Mouse (Mus musculus) megakaryocyte, embryonic 14.5 days (primary cell): ENCODE data around the gene Fxr1. TPM values are rescaled to one million over a fixed set of nuclear protein-coding genes. Genes with fewer than 3 reads are reported as not detected.

ENCODE experiments used
- H3K27me3 ChIP-seq: replicated peaks from 2 replicates; pipeline ENCODE3; 2012; ENCODE audit warnings: inconsistent platforms
- H3K36me3 ChIP-seq: replicated peaks from 2 replicates; pipeline ENCODE3; 2012; ENCODE audit warnings: low read length, inconsistent platforms, mixed read lengths
- H3K4me1 ChIP-seq: 2 replicates; pipeline ENCODE4 v1.6.1; 2012; ENCODE audit warnings: inconsistent platforms
- H3K4me3 ChIP-seq: replicated peaks from 2 replicates; pipeline ENCODE3; 2012; ENCODE audit warnings: moderate library complexity, mild to moderate bottlenecking, inconsistent platforms
- H3K9me3 ChIP-seq: 2 replicates; pipeline ENCODE4 v1.6.1; 2012; ENCODE audit warnings: inconsistent platforms
- FLI1 ChIP-seq: IDR thresholded peaks from 2 replicates; pipeline ENCODE4 v1.6.1; 2012; ENCODE audit warnings: low read length, inconsistent platforms, mixed read lengths
- GATA1 ChIP-seq: IDR thresholded peaks from 3 replicates; pipeline ENCODE4 v1.6.1; 2012; ENCODE audit warnings: mixed read lengths, low read length, inconsistent platforms, borderline replicate concordance
- polyA plus RNA-seq: library from polyadenylated mRNA; stranded (reverse); fragments of >175 nt; gene quantifications from 2 replicates; pipeline ENCODE4 v1.2.3, GENCODE M21; 2012; ENCODE audit warnings: low replicate concordance; ENCODE audit not compliant: insufficient read depth

Gene Fxr1
- polyA plus RNA-seq, 1 experiment, result 16.0 TPM

DNA sequence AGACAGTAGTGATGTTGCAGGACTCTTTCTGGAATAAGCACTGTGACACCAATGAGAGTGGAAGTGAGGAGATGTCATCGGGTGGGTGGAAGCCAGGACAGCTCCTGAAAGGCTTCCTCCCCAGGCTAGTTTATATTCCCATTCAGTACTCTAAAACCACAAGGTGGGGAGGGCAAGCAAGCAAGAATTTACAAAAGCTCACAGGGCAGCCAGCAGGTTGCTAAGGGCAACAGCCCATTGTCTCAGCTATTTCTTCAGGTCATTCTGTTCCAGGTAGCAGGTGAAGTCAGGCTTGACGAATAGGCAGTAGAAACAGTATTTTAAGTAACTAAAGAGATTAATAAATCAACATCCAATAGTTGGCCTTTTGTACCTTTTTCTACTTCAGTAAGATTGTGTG, 13.4 kb upstream of the Fxr1 start:
- Histone ChIP-seq H3K36me3 (no peaks in the 10 kb centered on the region), H3K27me3 (no peaks in the 10 kb centered on the region), H3K4me3 (no peak overlapping the region), H3K9me3 (no peaks in the 10 kb centered on the region), H3K4me1 (no peaks in the 10 kb centered on the region)
- no peak for TF ChIP-seq FLI1
- no peak for TF ChIP-seq GATA1

DNA sequence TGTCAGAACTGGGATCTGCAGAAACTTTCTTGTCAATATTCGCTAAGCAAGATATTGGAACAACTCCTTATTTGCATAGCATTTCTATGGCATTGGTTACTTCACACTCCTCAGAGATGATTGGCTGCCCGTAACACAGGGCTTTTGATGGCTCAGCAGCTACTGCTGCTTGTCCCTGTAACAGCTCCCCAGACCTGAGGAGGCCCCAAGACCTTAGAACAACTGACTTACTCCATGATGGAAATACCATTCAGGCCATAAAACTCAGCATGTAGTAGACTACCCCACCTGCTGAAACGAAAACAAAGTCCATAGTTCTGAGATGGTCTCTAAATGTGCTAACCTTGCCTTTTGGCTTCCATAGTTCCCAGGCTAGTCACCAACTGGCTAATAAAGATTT, 12.9 kb upstream of the Fxr1 start:
- no peak overlapping the region for H3K4me3 ChIP-seq
- H3K27me3 ChIP-seq, result no peaks in the 10 kb centered on the region
- H3K4me1 ChIP-seq, result no peaks in the 10 kb centered on the region
- peaks cover 3% of the 10 kb centered on the region for H3K9me3 ChIP-seq
- TF ChIP-seq GATA1, result no peak
- no peak for TF ChIP-seq FLI1
- H3K36me3 ChIP-seq, result no peaks in the 10 kb centered on the region

DNA sequence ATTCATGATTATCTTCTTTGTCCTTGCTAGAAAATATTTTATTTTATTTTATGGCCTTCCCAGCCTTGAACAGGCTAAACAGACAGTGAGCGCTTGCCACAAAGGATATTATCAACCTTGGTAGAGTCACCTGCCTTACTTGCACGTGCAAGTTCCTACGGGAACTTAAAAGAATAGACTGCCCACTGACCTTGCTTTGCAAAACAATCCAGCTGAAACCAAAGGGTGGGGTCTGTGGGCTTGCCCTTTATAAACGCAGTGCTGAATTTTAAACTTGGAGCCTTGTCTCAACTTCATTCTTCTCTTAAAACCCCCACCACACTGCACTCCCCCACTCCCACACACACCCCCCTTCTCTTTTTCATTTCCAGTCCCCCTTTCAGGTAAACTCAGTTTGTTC, 12.1 kb upstream of the Fxr1 start:
- H3K4me1 ChIP-seq, result no peaks in the 10 kb centered on the region

DNA sequence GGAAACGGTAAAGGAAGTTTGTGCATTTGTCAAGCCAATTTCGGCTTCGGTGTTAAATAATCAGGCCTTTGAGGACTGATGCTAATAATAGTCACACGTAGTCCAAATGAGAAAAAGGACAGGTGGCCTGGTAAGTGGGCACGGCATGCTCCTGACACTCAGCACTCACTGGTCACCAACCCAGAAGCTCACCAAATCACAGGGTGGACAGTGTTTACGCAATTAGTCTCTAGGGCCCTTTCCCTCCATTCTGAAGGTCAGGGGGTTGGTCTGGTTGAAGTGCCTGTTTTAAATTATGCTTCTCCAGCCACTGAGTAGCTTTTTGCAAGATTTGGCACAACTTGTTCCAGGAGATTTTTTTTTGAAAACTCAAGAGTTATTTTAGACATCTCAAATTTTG, 11.6 kb upstream of the Fxr1 start:
- Histone ChIP-seq H3K36me3 (no peaks in the 10 kb centered on the region), H3K27me3 (no peaks in the 10 kb centered on the region), H3K9me3 (peaks cover 10% of the 10 kb centered on the region), H3K4me1 (no peaks in the 10 kb centered on the region), H3K4me3 (no peak overlapping the region)
- no peak for TF ChIP-seq GATA1
- no peak for TF ChIP-seq FLI1

More for the DNA sequence above, 12.1 kb upstream of the Fxr1 start:
- Histone ChIP-seq H3K36me3 (no peaks in the 10 kb centered on the region), H3K4me3 (no peak overlapping the region), H3K27me3 (no peaks in the 10 kb centered on the region), H3K9me3 (peaks cover 10% of the 10 kb centered on the region)
- TF ChIP-seq FLI1 (no peak), GATA1 (no peak)

DNA sequence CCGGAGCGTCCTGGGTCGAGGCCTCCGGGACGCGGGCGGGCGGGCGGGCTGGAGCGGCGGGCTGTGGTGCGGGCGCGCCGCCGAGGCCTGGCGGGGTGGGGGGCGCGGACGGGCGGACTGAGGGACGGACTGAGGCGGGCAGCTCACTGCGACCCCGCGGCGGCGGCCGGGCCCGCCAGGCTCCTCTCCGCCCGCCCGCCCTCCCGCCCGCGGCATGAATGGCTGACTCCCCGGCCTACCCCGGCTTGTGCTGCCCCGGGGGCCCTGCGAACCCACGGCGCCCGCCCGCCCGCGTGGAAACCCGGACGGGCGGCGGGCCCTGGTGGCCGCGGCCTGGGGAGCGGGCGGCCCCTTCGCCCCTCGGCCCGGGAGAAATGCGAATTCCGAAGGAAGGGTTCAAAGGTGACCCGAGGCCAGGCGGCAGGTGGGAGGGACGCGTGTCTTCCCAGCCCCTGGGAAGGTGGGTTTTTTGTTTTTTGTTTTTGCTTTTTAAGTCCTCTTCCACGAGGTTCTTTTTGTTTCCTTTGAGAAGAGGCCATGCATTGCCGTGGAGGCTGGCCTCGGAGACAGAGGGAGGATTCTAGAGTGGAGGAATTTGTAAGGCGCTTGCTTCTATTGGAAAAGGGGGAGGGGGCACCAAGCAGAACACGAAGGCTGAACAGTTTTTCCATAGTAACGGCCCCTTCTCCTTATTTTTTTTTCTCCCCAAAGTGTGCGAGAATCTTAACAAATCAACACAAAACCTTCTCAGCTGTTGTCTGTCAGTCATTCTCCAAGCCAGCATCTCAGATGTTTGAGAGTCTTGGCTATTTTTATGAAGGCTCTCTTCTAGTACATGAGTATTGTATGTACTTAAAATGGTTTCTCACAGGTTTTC, 877 bp downstream of the Fxr1 start:
- Histone ChIP-seq H3K4me1 (peaks cover 43% of the 10 kb centered on the region), H3K9me3 (peaks cover 5% of the 10 kb centered on the region; the same call in 1 of the 2 replicates), H3K36me3 (no peaks in the 10 kb centered on the region), H3K4me3 (peak overlapping the region; percentile 96), H3K27me3 (no peaks in the 10 kb centered on the region)
- TF ChIP-seq GATA1 (no peak), FLI1 (no peak)

DNA sequence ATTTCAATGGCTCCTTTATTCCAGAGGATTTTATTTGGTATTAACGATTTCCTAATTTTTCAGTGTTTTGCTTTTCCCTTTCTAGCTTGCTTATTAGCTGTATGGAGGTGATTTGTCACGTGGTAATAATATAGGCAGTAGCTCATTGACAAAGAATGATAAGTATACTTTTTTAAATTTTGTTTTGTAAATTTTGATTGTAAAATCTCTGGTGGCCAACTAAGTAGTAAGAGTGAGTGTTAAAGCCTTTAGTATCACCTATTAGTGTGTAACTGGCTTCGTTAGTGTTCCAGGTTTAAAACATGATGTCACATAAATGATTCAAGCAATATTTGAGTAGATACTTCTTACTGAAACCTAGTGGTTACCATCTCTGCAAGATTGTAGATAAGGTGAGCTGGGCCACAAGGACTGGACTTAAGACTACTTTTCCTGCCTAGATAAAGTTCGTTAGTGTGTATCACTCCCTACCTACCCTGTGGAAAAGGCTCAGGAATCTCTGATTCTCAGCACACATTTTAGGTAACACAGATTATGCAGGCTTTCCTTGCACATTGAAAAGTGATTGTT, 1.6 kb downstream of the Fxr1 start:
- Histone ChIP-seq H3K4me3 (peak overlapping the region; percentile 96), H3K4me1 (peaks cover 43% of the 10 kb centered on the region), H3K36me3 (no peaks in the 10 kb centered on the region), H3K27me3 (no peaks in the 10 kb centered on the region), H3K9me3 (peaks cover 1% of the 10 kb centered on the region; the same call in 1 of the 2 replicates)
- no peak for TF ChIP-seq GATA1
- TF ChIP-seq FLI1, result no peak

DNA sequence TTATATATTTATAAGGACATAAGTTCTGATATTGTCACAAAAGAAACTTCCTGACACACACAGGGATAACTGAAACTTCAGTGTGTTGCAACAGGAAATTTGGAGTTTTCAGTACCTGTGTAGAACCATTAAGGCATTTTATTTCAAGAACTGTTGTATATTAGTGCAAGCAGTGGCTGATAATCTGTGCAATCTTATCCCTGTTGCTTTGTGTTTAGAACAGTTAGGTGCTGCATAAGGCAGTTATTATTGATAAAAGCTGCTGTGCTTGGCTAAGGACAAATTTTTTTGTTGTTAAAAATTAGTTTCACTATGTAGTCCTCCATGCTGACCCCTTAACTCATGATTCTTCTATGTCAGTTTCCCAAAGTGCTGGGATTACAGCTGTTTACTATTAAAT, 9.2 kb downstream of the Fxr1 start:
- Histone ChIP-seq H3K27me3 (no peaks in the 10 kb centered on the region), H3K4me3 (no peak overlapping the region), H3K4me1 (peaks cover 41% of the 10 kb centered on the region), H3K9me3 (no peaks in the 10 kb centered on the region), H3K36me3 (no peaks in the 10 kb centered on the region)
- no peak for TF ChIP-seq GATA1
- TF ChIP-seq FLI1, result no peak

DNA sequence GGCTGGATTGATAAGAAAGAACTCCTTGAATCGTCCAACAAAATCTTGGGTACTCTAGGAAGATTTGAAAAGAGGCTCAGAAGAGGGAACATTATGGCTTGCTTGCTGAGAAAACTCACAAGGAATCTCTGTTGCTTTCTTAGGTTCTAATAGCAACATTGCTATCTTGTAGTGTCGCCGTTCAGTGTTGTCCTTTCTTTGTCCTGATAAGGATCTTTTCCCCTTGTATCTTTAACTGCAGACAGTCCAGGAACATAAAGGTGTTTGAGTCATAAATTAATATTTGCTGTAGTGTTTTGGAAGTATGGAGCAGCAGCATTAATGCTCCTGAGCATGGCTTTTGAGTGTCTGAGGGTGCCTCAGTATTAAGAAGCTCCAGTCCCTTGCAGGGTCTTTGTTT, 10.9 kb downstream of the Fxr1 start:
- no peak overlapping the region for H3K4me3 ChIP-seq
- no peaks in the 10 kb centered on the region for H3K27me3 ChIP-seq
- H3K4me1 ChIP-seq, result peaks cover 41% of the 10 kb centered on the region
- no peaks in the 10 kb centered on the region for H3K9me3 ChIP-seq
- TF ChIP-seq GATA1 (no peak), FLI1 (no peak)
- no peaks in the 10 kb centered on the region for H3K36me3 ChIP-seq

DNA sequence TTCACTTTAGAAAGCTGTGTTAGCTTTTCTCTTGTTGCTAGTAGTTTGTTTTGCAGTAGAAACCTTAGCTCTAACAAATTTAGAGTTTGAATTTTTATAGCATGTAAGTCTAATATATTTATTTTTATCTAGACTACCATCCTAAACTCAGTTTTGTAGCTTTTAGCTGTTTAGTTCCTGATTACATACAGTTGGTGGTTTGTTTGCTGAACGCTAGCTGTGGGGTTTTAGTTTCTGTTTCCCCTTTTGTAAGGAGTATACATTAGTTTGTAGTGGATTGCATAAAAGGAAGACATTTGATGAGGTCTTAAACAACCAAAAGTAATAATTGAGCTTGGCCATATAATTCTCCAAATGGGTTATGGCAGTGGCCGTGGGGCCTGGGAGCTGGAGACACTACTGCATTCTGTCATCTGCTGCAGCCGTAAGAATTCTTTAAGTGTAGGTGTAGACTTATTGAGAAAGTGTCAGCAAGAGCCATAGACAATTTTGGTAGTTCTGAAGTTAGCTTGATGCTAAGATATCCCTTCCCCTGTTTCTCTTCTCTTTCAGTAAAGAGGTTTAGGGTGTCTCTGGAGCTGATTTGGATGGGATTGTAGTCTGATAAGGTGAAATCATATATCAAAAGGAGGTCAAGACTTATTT, 14.1 kb downstream of the Fxr1 start:
- Histone ChIP-seq H3K4me1 (peaks cover 53% of the 10 kb centered on the region; the same call in 1 of the 2 replicates), H3K36me3 (no peaks in the 10 kb centered on the region), H3K27me3 (no peaks in the 10 kb centered on the region), H3K4me3 (peak overlapping the region; percentile 75), H3K9me3 (no peaks in the 10 kb centered on the region)
- no peak for TF ChIP-seq GATA1
- TF ChIP-seq FLI1, result no peak

DNA sequence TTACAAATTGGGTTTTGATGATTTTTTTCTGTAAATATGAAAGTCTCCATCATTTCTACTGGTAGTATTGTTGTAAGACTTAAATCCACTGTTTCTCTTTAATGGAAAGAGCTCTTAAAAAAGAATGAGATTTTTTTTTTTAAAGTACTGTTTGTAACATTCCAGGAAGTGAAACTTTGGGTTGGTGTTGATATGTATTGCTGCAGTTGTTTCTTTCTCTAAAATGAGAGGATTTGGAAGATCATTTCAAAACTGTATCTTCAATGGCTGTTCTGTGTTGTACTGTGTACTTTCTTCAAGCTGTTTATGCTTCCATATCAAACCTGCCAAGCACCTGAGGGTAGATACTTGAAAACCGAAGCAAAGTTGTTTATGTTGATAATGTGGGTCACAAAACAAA, 15.1 kb downstream of the Fxr1 start:
- Histone ChIP-seq H3K9me3 (no peaks in the 10 kb centered on the region), H3K36me3 (peaks cover under 1% of the 10 kb centered on the region), H3K4me1 (peaks cover 51% of the 10 kb centered on the region; the same call in 1 of the 2 replicates), H3K27me3 (no peaks in the 10 kb centered on the region), H3K4me3 (no peak overlapping the region)
- TF ChIP-seq FLI1, result no peak
- TF ChIP-seq GATA1, result no peak
